Mouse (Mus musculus): Measurements from ENCODE around the gene Cox6a2. TPM values are rescaled to one million over a fixed set of nuclear protein-coding genes. Genes with fewer than 3 reads are reported as not detected.

Cox6a2 gene
- polyA plus RNA-seq, 1 experiment from 2014 or later = not detected

Other genes starting within 250 kb of the Cox6a2 start
- gene Fus, start 238.9 kb downstream of the Cox6a2 start, polyA plus RNA-seq (2016; fragmentation: Nextera tagmentation; extraction: Ambion mirVana) = 349 and 372 TPM in 2 replicates
- 5.8 and 6.2 TPM in 2 replicates for gene Pycard, start 212.5 kb downstream of the Cox6a2 start, polyA plus RNA-seq (2016; fragmentation: Nextera tagmentation; extraction: Ambion mirVana)
- not detected in 2 replicates for gene Trim72, start 202.4 kb downstream of the Cox6a2 start, polyA plus RNA-seq (2016; fragmentation: Nextera tagmentation; extraction: Ambion mirVana)
- 0.50 and 0.52 TPM in 2 replicates for gene Itgam, start 143.7 kb downstream of the Cox6a2 start, polyA plus RNA-seq (2016; fragmentation: Nextera tagmentation; extraction: Ambion mirVana)
- gene Gm49368, start 143.7 kb downstream of the Cox6a2 start, polyA plus RNA-seq (2016; fragmentation: Nextera tagmentation; extraction: Ambion mirVana) = not detected in 2 replicates
- gene Itgax, start 76.8 kb downstream of the Cox6a2 start, polyA plus RNA-seq (2016; fragmentation: Nextera tagmentation; extraction: Ambion mirVana) = not detected in 2 replicates
- not detected in 2 replicates for gene Itgad, start 52.0 kb downstream of the Cox6a2 start, polyA plus RNA-seq (2016; fragmentation: Nextera tagmentation; extraction: Ambion mirVana)
- 17.5 and 19.1 TPM in 2 replicates for gene Armc5, start 31.0 kb upstream of the Cox6a2 start, polyA plus RNA-seq (2016; fragmentation: Nextera tagmentation; extraction: Ambion mirVana)
- 9.2 and 10.4 TPM in 2 replicates for gene 9130023H24Rik, start 31.6 kb upstream of the Cox6a2 start, polyA plus RNA-seq (2016; fragmentation: Nextera tagmentation; extraction: Ambion mirVana)
- gene Tgfb1i1, start 40.4 kb upstream of the Cox6a2 start, polyA plus RNA-seq (2016; fragmentation: Nextera tagmentation; extraction: Ambion mirVana) = 23.6 and 25.3 TPM in 2 replicates
- 0.10 and 0.28 TPM in 2 replicates for gene Slc5a2, start 59.3 kb upstream of the Cox6a2 start, polyA plus RNA-seq (2016; fragmentation: Nextera tagmentation; extraction: Ambion mirVana)
- 24.6 and 27.3 TPM in 2 replicates for gene BC017158, start 91.8 kb upstream of the Cox6a2 start, polyA plus RNA-seq (2016; fragmentation: Nextera tagmentation; extraction: Ambion mirVana)
- 4.1 and 8.2 TPM in 2 replicates for gene Rgs10, start 212.4 kb upstream of the Cox6a2 start, polyA plus RNA-seq (2016; fragmentation: Nextera tagmentation; extraction: Ambion mirVana)